Mouse (Mus musculus) retina, adult 2 months (tissue): ENCODE data around the gene Meox1.

Experiments used
- DNase-seq: peaks from one replicate; pipeline ENCODE4 v3.0.0-alpha.2; 2012; ENCODE audit warnings: low read depth, low spot score

Meox1 gene

DNA sequence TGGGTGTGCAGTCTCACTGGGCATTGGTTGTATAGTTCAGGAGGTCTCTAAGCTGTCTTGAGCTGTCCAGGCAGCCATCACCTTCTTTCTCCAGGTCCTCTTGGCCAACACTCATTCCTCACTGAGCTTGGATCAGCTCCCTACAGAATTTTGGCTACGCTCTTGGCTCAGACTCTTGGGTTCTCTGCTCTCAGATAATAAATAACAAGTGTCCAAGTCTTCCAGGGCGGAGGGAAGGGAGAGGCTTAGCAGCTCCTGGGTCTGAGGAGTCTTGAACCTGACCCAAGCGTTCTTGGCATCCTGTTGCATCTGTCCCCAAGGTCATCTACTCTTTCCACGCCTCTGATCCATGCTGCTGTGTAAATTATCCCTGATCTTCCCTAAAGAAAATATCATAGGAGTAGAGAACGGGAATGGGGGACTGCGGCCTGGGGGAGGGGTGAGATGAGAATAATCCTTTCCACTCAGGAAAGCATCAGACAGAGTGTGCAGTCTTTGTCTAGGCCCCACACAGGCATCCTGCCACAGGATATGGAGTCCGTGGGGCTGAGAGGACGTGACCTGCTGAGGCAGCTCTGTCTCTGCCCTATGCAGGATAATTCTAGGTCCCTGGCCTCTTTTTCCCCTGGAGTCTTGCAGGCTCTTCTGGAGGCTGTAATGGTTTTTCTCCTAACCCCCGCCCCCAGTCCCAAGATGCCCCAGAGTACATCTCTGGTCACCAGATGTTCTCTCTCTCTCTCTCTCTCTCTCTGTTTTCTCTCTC lies 38.0 kb downstream of the Meox1 start:
- DNase-seq = no peak

DNA sequence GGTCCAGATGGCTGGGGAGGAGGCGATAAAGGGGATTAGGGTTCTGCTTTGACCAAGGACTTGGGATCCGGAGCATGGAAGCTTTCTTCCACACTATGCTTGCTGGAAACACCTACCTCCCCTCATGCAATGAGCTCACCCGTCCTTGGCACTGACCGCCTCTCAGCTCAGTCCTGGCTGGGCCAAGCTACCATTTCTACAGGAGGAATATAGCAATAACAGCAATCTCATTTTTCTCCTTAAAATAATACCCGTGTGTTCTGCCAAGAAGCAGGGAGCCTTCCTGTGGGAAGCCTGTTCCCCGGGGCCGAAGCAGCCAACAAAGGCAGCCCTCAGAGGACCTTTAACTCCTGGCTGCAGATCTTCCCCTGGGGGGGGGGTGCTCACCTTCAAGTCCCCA lies 43.1 kb downstream of the Meox1 start:
- no peak for DNase-seq

DNA sequence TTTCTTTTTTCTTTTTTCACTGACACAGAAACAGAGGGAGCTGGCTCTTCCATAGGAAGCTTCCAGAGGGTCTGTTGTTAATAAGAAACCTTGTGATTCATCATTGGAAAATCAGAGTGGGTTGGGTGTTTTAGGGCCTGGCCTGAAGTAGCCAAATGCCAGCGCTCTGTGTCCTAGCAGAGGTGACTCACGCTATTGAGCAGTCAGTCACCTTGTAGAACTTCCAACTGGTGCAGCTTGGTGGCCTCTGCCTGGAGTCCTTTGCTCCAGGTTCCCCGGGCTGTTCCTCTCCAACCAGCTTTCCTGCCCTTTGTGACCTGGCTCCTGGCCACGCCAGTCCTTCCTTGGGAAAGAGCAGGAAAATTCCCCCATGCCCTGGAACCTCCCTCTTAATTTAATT lies 44.9 kb downstream of the Meox1 start:
- DNase-seq = no peak

DNA sequence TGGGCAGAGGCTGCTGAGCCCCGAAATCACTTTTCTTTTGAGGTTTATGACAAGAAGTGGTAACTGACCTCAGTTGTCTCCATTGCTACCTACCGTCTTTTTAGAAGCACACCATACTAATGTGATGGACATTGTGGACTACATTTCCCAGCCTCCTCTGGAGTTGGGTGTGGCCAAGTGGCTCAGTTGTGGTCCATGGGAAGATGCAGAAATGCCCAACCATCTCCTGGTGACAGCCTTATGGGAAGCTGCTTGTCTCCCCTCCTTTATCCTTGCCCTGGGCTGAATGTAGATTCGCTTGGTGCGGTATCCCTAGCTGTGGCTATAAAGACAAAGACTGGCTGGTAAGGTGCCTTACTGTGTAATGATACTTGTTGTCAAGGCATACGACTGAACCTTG lies 46.7 kb downstream of the Meox1 start:
- DNase-seq = no peak

DNA sequence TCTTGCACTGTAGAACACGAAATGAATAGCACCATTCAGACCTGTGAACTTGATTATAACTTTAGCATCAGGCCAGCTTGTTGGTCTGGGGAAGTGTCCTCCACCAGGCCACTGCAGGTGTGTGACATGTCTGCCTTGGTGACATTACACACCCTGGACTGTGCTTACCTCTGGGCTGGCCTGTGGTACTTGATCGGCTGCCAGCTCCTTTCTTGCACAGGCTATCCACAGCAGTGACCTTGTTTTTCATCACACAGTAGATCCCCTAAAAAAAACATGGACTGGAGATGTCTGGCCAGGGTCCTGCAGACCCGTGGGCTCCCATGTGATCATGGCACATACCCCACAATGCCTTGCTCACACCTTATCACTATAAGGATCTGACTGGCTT lies 51.4 kb downstream of the Meox1 start:
- DNase-seq = no peak

- DNase-seq = no peak
Measured at GRCm38 (mm10) chr11:101841998-101842772, 52.0 kb downstream of the Meox1 start.

DNA sequence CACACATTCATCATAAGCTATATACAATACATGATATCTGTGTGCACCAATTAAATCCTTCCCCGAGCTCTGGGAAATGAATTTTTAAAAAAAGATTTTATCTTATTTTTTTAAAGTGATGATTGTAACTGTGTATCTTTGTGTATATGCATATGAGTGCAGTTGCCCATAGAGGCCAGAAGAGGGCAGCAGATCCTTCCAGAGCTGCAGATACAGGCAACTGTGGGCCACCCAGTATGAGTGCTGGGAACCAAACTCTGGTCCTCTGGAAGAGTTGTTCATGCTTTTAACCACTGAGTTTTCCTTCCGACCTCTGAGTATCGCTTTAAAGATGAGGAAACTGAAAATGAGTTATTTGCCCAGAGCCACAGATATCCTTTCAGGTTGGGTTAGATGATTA lies 53.8 kb downstream of the Meox1 start:
- DNase-seq = no peak

DNA sequence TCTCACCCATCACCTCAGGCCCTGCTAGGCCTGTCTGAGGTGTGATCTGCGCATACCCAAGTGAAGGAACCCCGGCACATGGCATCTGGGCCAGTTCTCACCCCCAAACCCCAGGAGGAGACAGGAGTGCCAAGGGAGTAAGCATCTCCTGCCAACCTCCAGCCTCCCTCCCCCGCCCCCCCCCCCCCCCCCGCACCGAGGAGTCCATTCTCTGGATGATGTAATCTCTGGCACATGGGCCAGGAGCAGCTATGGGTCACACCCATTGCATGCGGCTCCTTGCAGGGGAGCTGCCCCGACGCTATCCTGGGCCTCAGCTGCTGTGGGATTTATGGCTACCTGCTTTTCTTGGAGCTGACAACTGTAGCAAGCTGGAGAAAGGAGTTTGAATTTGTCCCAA lies 54.7 kb downstream of the Meox1 start:
- no peak for DNase-seq

GRCm38 (mm10) chr11:101832001-101832400 lies 62.2 kb downstream of the Meox1 start:
- peak; percentile 16 for DNase-seq

- no peak for DNase-seq
Measured at GRCm38 (mm10) chr11:101830616-101831015, 63.6 kb downstream of the Meox1 start.

DNA sequence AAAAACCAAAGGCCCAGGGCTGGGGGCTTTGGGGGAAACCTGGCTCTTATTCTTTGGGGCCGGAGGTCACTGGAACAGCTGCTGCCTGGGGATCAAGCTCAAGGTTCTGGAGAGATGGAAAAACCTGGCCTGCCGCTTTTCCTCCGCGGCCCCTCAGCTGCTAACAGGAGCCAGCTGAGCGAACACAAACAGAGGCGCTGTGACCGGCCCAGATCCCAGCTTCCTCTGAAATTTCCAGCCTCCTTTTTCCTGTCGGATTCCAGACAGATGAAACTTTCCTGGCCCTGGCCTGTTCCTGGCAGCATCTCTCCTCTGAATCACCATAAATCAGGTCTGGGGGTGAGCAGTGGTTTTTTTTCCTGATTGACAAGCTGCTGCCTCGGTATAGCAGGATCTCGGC lies 64.1 kb downstream of the Meox1 start:
- no peak for DNase-seq

DNA sequence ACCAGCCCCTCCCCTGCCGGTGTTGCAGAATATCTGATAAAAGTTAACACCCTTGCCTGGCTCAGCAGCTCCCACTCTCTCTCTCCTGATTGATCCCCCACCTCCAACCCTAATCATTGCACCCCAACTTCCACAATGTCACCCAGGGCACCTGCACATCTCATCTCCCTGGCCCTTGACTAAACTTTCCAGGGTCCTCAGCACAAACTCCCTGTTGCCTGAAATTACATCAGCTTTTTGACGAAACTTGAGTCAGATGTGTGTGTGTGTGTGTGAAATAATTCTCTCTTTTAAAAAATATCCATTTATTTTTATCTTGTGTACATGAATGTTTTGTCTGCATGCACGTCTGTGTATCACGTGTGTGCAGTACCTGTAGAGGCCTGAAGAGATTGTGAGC lies 65.5 kb downstream of the Meox1 start:
- DNase-seq = no peak
